Comparison of ENCODE assay signal across 9 mouse cellular contexts in genomic region chr1:119051192-119051937, GRCm38 (mm10). TPM values are rescaled to one million over a fixed set of nuclear protein-coding genes. Genes with fewer than 3 reads are reported as not detected.
A peak's percentile ranks its signal among the peaks of the same experiment; 100 is the strongest.
DNase-seq lines count a peak whose midpoint lies in the region; ATAC-seq and TF ChIP-seq lines count a peak whose summit lies in the region.
"Had no signal": no experiment of that assay in that cellular context is flagged by ENCODE, and none has a peak within 500 bp of the region (broad histone marks: within the 10 kb centered on the region; RNA-seq: fewer than 3 reads in every experiment).

No protein-coding gene starts in this region.

- ATAC-seq in heart, embryonic 11.5 days (replicated peaks; ENCODE audit: insufficient number of reproducible peaks, low FRiP score, low TSS enrichment), result no peak
- ATAC-seq in heart, postnatal 0 days (ENCODE audit: insufficient read depth, low read depth), result no peak

- no peak for DNase-seq in heart, postnatal 4 days
- DNase-seq in ES-E14 (ENCODE audit: low read depth, low spot score), result no peak
- DNase-seq in heart, postnatal 0 days (ENCODE audit: low spot score), result no peak
- DNase-seq in lung, postnatal 4 days, result peak; percentile 31 to 46
- no peak for DNase-seq in spleen, postnatal 14 days (ENCODE audit: low spot score in 2 of 2)
- no peak for DNase-seq in MN1 (ENCODE audit: low spot score)
- no peak for DNase-seq in Muller cell, postnatal 12 days (ENCODE audit: inconsistent ontology term)
- DNase-seq: right cerebral cortex, adult 18-20 months had no signal

- WGBS in heart, embryonic 11.5 days (ENCODE audit: insufficient replicate concordance), result 7% methylated on average over 21 of the region's 21 CpGs
- WGBS in heart, postnatal 0 days, result 12% methylated on average over 21 of the region's 21 CpGs

- peak overlapping the region; percentile 92 for H3K4me2 ChIP-seq in heart, embryonic 11.5 days
- H3K4me2 ChIP-seq in heart, postnatal 0 days (ENCODE audit: low read depth, low read length), result peak overlapping the region; percentile 84

- H3K4me3 ChIP-seq in heart, embryonic 11.5 days (ENCODE audit: low read depth, low read length), result peak overlapping the region; percentile 55
- peak overlapping the region; percentile 84 to 86 for H3K4me3 ChIP-seq in ES-E14 (ENCODE audit: insufficient read depth in 1 of 2, low read depth in 1 of 2, low read length in 2 of 2, poor library complexity in 1 of 2, severe bottlenecking in 1 of 2)
- peak overlapping the region; percentile 53 for H3K4me3 ChIP-seq in heart, postnatal 0 days (ENCODE audit: low read depth, low read length)

- peak overlapping the region; percentile 47; the same call in 1 of the 2 replicates for H3K9ac ChIP-seq in heart, embryonic 11.5 days (ENCODE audit: low read depth, low read length)
- H3K9ac ChIP-seq in ES-E14 (ENCODE audit: insufficient read depth, low read depth, low read length, poor library complexity, severe bottlenecking), result peak overlapping the region; percentile 88
- H3K9ac ChIP-seq in heart, postnatal 0 days (replicated peaks; ENCODE audit: low read depth, low read length), result 0 out of 2 replicates have a peak overlapping the region, but pooled peaks have one; percentile 26

- H3K27ac ChIP-seq in heart, embryonic 11.5 days (ENCODE audit: low read depth, low read length), result no peak overlapping the region
- 0 out of 2 replicates have a peak overlapping the region, but pooled peaks have one; percentile 1 for H3K27ac ChIP-seq in ES-E14 (ENCODE audit: insufficient read depth, low read depth, low read length, poor library complexity, severe bottlenecking)
- no peak overlapping the region for H3K27ac ChIP-seq in heart, postnatal 0 days (ENCODE audit: low read depth)

- H3K36me3 ChIP-seq in heart, embryonic 11.5 days (ENCODE audit: control insufficient read depth, insufficient read depth, low read length), result no peaks in the 10 kb centered on the region
- H3K36me3 ChIP-seq in ES-E14 (ENCODE audit: control insufficient read depth, insufficient read depth, low read length, poor library complexity, severe bottlenecking), result no peaks in the 10 kb centered on the region
- no peaks in the 10 kb centered on the region for H3K36me3 ChIP-seq in heart, postnatal 0 days (replicated peaks; ENCODE audit: control insufficient read depth, insufficient read depth, low read length)

- H3K27me3 ChIP-seq in heart, embryonic 11.5 days (ENCODE audit: control insufficient read depth, insufficient read depth, low read length), result peaks cover 26% of the 10 kb centered on the region
- peaks cover 64% of the 10 kb centered on the region for H3K27me3 ChIP-seq in heart, postnatal 0 days (ENCODE audit: control insufficient read depth, insufficient read depth, low read length)

- in situ Hi-C loops in ES-E14 (cut with MboI; ENCODE audit: low sequenced_read_pairs in 2 of 2, unreplicated experiment in 2 of 2), result loop anchor here in 1 of 2 experiments (25.0 kb wide), 1 partner anchor 414 kb away; the partner anchor contains the start of gene Tfcp2l1

- no peak for TF ChIP-seq EP300 in heart, postnatal 0 days (IDR thresholded peaks at IDR 0.05; ENCODE audit: low read depth)

- no peak for TF ChIP-seq CTCF in heart, postnatal 0 days (IDR thresholded peaks at IDR 0.05; ENCODE audit: low read depth)

- peaks cover 15% of the 10 kb centered on the region for H3K4me1 ChIP-seq in heart, embryonic 11.5 days (ENCODE audit: control insufficient read depth, insufficient read depth, low read length)
- peaks cover 18 to 23% of the 10 kb centered on the region in 2 experiments for H3K4me1 ChIP-seq in ES-E14 (ENCODE audit: control insufficient read depth in 2 of 2, insufficient read depth in 2 of 2, low read length in 2 of 2, poor library complexity in 1 of 2)
- H3K4me1 ChIP-seq in heart, postnatal 0 days (ENCODE audit: control insufficient read depth, insufficient read depth), result peaks cover 8% of the 10 kb centered on the region; the same call in 1 of the 2 replicates

- H3K9me3 ChIP-seq in heart, embryonic 11.5 days (replicated peaks; ENCODE audit: control insufficient read depth, low read length), result no peaks in the 10 kb centered on the region
- H3K9me3 ChIP-seq in ES-E14 (ENCODE audit: control insufficient read depth, insufficient read depth, low read depth, low read length), result no peaks in the 10 kb centered on the region
- H3K9me3 ChIP-seq in heart, postnatal 0 days (replicated peaks; ENCODE audit: control insufficient read depth, low read length), result no peaks in the 10 kb centered on the region

TF ChIP-seq in ES-E14, 5 proteins besides CTCF, POLR2A, EP300 and RAD21:
- no peak for TF ChIP-seq HCFC1 (IDR thresholded peaks at IDR 0.05; ENCODE audit: borderline replicate concordance, insufficient read depth, low read length)
- no peak for TF ChIP-seq ZNF384 (IDR thresholded peaks at IDR 0.05; ENCODE audit: low read depth, low read length)
TF ChIP-seq in ES-E14: peak in this region for 0.

RNA-seq across cellular contexts. Expression of gene Gli2, which starts 2.1 kb away (rescaled TPM):
- polyA plus RNA-seq in heart, embryonic 11.5 days (2014; fragmentation: Nextera tagmentation; extraction: Ambion mirVana), result 3.3 and 4.1 TPM in 2 replicates
- 1 to 10 TPM; 4.6 to 5.2 TPM for total RNA-seq in heart, postnatal 4 days (2021)
- 9.8 and 12.2 TPM in 2 replicates for total RNA-seq in ES-E14 (2012; rRNA removed)
- 5.2 and 14.7 TPM in 2 replicates for total RNA-seq in heart, postnatal 0 days (2014; rRNA removed; ENCODE audit: low replicate concordance)
- 0.60 and 0.93 TPM in 2 replicates for polyA plus RNA-seq in heart, postnatal 0 days (2015; fragmentation: Nextera tagmentation; extraction: Ambion mirVana)

Comparison
In these comparisons a context has a peak if more than half of its experiments do, and no peak if none do; other contexts are left out.
1. H3K9ac ChIP-seq: peak in every context shown above with its lines; median percentile 88 in ES-E14; 47 in heart, embryonic 11.5 days; 26 in heart, postnatal 0 days.
2. DNase-seq: peak in lung, postnatal 4 days (2 of 2); none in heart, postnatal 4 days (single experiment), ES-E14 (single experiment), heart, postnatal 0 days (single experiment), spleen, postnatal 14 days (0 of 2), MN1 (single experiment) and Muller cell, postnatal 12 days (single experiment).
3. Peak in every context shown above with its lines, with median percentiles within 50 percentile points of each other: H3K4me3 ChIP-seq.